Mouse (Mus musculus): ENCODE measurements around the gene Lhx8. TPM values are rescaled to one million over a fixed set of nuclear protein-coding genes. Genes with fewer than 3 reads are reported as not detected.

Lhx8 gene
- polyA plus RNA-seq, 1 experiment from 2014 or later, result 0.27 TPM

- no peak for DNase-seq (ENCODE audit: low spot score, missing footprints)
- peak; percentile 45; the same call in 1 of the 2 replicates for ATAC-seq (ENCODE audit: low FRiP score)
- WGBS, result 81% methylated on average over 17 of the region's 17 CpGs
Observed at GRCm38 (mm10) chr3:154339649-154340260, 9.3 kb upstream of the Lhx8 start.

GRCm38 (mm10) chr3:154334806-154335205 is 4.3 kb upstream of the Lhx8 start:
- no peaks in the 10 kb centered on the region for H3K9me3 ChIP-seq (ENCODE audit: control insufficient read depth, low read length)
- DNase-seq (ENCODE audit: low spot score, missing footprints) (peak; percentile 87), ATAC-seq (ENCODE audit: low FRiP score) (no peak)
- H3K27ac ChIP-seq (ENCODE audit: low read depth, low read length), result no peak overlapping the region
- H3K9ac ChIP-seq (ENCODE audit: low read length), result no peak overlapping the region
- 2% methylated on average over 10 of the region's 10 CpGs for WGBS
- H3K4me3 ChIP-seq (ENCODE audit: low read depth, low read length), result no peak overlapping the region
- no peaks in the 10 kb centered on the region for H3K36me3 ChIP-seq (ENCODE audit: control insufficient read depth, insufficient read depth, low read length)
- H3K27me3 ChIP-seq (ENCODE audit: control insufficient read depth, insufficient read depth, low read length), result peaks cover 57% of the 10 kb centered on the region
- H3K4me1 ChIP-seq (ENCODE audit: control insufficient read depth, insufficient read depth, low read length), result peaks cover under 1% of the 10 kb centered on the region; the same call in 1 of the 2 replicates
- no peak overlapping the region for H3K4me2 ChIP-seq

More at GRCm38 (mm10) chr3:154339649-154340260, 9.3 kb upstream of the Lhx8 start:
- Histone ChIP-seq H3K4me3 (ENCODE audit: low read depth, low read length) (no peak overlapping the region), H3K27me3 (ENCODE audit: control insufficient read depth, insufficient read depth, low read length) (peaks cover 18% of the 10 kb centered on the region), H3K9me3 (ENCODE audit: control insufficient read depth, low read length) (no peaks in the 10 kb centered on the region), H3K4me1 (ENCODE audit: control insufficient read depth, insufficient read depth, low read length) (no peaks in the 10 kb centered on the region), H3K27ac (ENCODE audit: low read depth, low read length) (no peak overlapping the region), H3K36me3 (ENCODE audit: control insufficient read depth, insufficient read depth, low read length) (no peaks in the 10 kb centered on the region), H3K4me2 (no peak overlapping the region), H3K9ac (ENCODE audit: low read length) (no peak overlapping the region)

GRCm38 (mm10) chr3:154333401-154333999 is 3.0 kb upstream of the Lhx8 start:
- Histone ChIP-seq H3K4me2 (no peak overlapping the region), H3K36me3 (ENCODE audit: control insufficient read depth, insufficient read depth, low read length) (no peaks in the 10 kb centered on the region), H3K9me3 (ENCODE audit: control insufficient read depth, low read length) (no peaks in the 10 kb centered on the region), H3K4me3 (ENCODE audit: low read depth, low read length) (no peak overlapping the region), H3K9ac (ENCODE audit: low read length) (no peak overlapping the region), H3K4me1 (ENCODE audit: control insufficient read depth, insufficient read depth, low read length) (peaks cover 7% of the 10 kb centered on the region), H3K27me3 (ENCODE audit: control insufficient read depth, insufficient read depth, low read length) (peaks cover 68% of the 10 kb centered on the region), H3K27ac (ENCODE audit: low read depth, low read length) (no peak overlapping the region)
- DNase-seq (ENCODE audit: low spot score, missing footprints) (peak; percentile 97), ATAC-seq (ENCODE audit: low FRiP score) (no peak)
- WGBS, result 1% methylated on average over 16 of the region's 16 CpGs

GRCm38 (mm10) chr3:154332941-154333340 is 2.5 kb upstream of the Lhx8 start:
- Histone ChIP-seq H3K27ac (ENCODE audit: low read depth, low read length) (no peak overlapping the region), H3K36me3 (ENCODE audit: control insufficient read depth, insufficient read depth, low read length) (no peaks in the 10 kb centered on the region), H3K9ac (ENCODE audit: low read length) (no peak overlapping the region), H3K27me3 (ENCODE audit: control insufficient read depth, insufficient read depth, low read length) (peaks cover 74% of the 10 kb centered on the region), H3K9me3 (ENCODE audit: control insufficient read depth, low read length) (no peaks in the 10 kb centered on the region), H3K4me2 (no peak overlapping the region), H3K4me3 (ENCODE audit: low read depth, low read length) (no peak overlapping the region), H3K4me1 (ENCODE audit: control insufficient read depth, insufficient read depth, low read length) (peaks cover 11% of the 10 kb centered on the region)
- WGBS, result 2% methylated on average over 15 of the region's 15 CpGs
- peak; percentile 95 for DNase-seq (ENCODE audit: low spot score, missing footprints)
- ATAC-seq (ENCODE audit: low FRiP score), result no peak

- peak; percentile 96 for DNase-seq (ENCODE audit: low spot score, missing footprints)
- Histone ChIP-seq H3K4me2 (peak overlapping the region; percentile 8; the same call in 1 of the 2 replicates), H3K36me3 (ENCODE audit: control insufficient read depth, insufficient read depth, low read length) (no peaks in the 10 kb centered on the region), H3K27me3 (ENCODE audit: control insufficient read depth, insufficient read depth, low read length) (peaks cover 82% of the 10 kb centered on the region), H3K4me3 (ENCODE audit: low read depth, low read length) (no peak overlapping the region), H3K27ac (ENCODE audit: low read depth, low read length) (no peak overlapping the region), H3K4me1 (ENCODE audit: control insufficient read depth, insufficient read depth, low read length) (peaks cover 13% of the 10 kb centered on the region), H3K9ac (ENCODE audit: low read length) (no peak overlapping the region), H3K9me3 (ENCODE audit: control insufficient read depth, low read length) (no peaks in the 10 kb centered on the region)
- WGBS, result under 1% methylated on average over 20 of the region's 20 CpGs
- ATAC-seq (ENCODE audit: low FRiP score), result no peak
Observed at GRCm38 (mm10) chr3:154332213-154332530, 1.7 kb upstream of the Lhx8 start.

GRCm38 (mm10) chr3:154331506-154332212 is 1.2 kb upstream of the Lhx8 start:
- Histone ChIP-seq H3K4me1 (ENCODE audit: control insufficient read depth, insufficient read depth, low read length) (peaks cover 13% of the 10 kb centered on the region), H3K36me3 (ENCODE audit: control insufficient read depth, insufficient read depth, low read length) (no peaks in the 10 kb centered on the region), H3K9ac (ENCODE audit: low read length) (no peak overlapping the region), H3K27me3 (ENCODE audit: control insufficient read depth, insufficient read depth, low read length) (peaks cover 87% of the 10 kb centered on the region), H3K4me2 (peak overlapping the region; percentile 8; the same call in 1 of the 2 replicates), H3K9me3 (ENCODE audit: control insufficient read depth, low read length) (no peaks in the 10 kb centered on the region), H3K4me3 (ENCODE audit: low read depth, low read length) (no peak overlapping the region), H3K27ac (ENCODE audit: low read depth, low read length) (no peak overlapping the region)
- DNase-seq (ENCODE audit: low spot score, missing footprints) (peak; percentile 95), ATAC-seq (ENCODE audit: low FRiP score) (no peak)
- 2% methylated on average over 21 of the region's 21 CpGs for WGBS

GRCm38 (mm10) chr3:154331003-154331340 is 513 bp upstream of the Lhx8 start:
- H3K4me1 ChIP-seq (ENCODE audit: control insufficient read depth, insufficient read depth, low read length), result peaks cover 13% of the 10 kb centered on the region
- no peaks in the 10 kb centered on the region for H3K36me3 ChIP-seq (ENCODE audit: control insufficient read depth, insufficient read depth, low read length)
- no peaks in the 10 kb centered on the region for H3K9me3 ChIP-seq (ENCODE audit: control insufficient read depth, low read length)
- no peak for ATAC-seq (ENCODE audit: low FRiP score)
- H3K27ac ChIP-seq (ENCODE audit: low read depth, low read length), result no peak overlapping the region
- under 1% methylated on average over 10 of the region's 10 CpGs for WGBS
- H3K9ac ChIP-seq (ENCODE audit: low read length), result no peak overlapping the region
- peak; percentile 91 for DNase-seq (ENCODE audit: low spot score, missing footprints)
- no peak overlapping the region for H3K4me3 ChIP-seq (ENCODE audit: low read depth, low read length)
- no peak overlapping the region for H3K4me2 ChIP-seq
- peaks cover 88% of the 10 kb centered on the region for H3K27me3 ChIP-seq (ENCODE audit: control insufficient read depth, insufficient read depth, low read length)

- Histone ChIP-seq H3K4me3 (ENCODE audit: low read depth, low read length) (peak overlapping the region; percentile 20), H3K4me1 (ENCODE audit: control insufficient read depth, insufficient read depth, low read length) (peaks cover 13% of the 10 kb centered on the region), H3K9ac (ENCODE audit: low read length) (peak overlapping the region; percentile 24; the same call in 1 of the 2 replicates), H3K4me2 (peak overlapping the region; percentile 79), H3K36me3 (ENCODE audit: control insufficient read depth, insufficient read depth, low read length) (no peaks in the 10 kb centered on the region), H3K27me3 (ENCODE audit: control insufficient read depth, insufficient read depth, low read length) (peaks cover 86% of the 10 kb centered on the region), H3K9me3 (ENCODE audit: control insufficient read depth, low read length) (no peaks in the 10 kb centered on the region), H3K27ac (ENCODE audit: low read depth, low read length) (no peak overlapping the region)
- ATAC-seq (ENCODE audit: low FRiP score) (0 out of 2 replicates have a peak, but pooled peaks have one; percentile 2), DNase-seq (ENCODE audit: low spot score, missing footprints) (peak; percentile 99)
- WGBS, result under 1% methylated on average over 54 of the region's 54 CpGs
Observed at GRCm38 (mm10) chr3:154329323-154330180, 907 bp downstream of the Lhx8 start.
